Mouse (Mus musculus) heart, embryonic 16.5 days (tissue): Measurements from ENCODE around the gene Exoc3l2. TPM values are rescaled to one million over a fixed set of nuclear protein-coding genes. Genes with fewer than 3 reads are reported as not detected.

Experiments used
- polyA plus RNA-seq: library from polyadenylated mRNA; unstranded; fragments of >200 nt; fragmentation: Nextera tagmentation; extraction: Ambion mirVana; gene quantifications from 2 replicates; pipeline ENCODE4 v1.2.1, GENCODE M21; 2015

The Exoc3l2 gene
- polyA plus RNA-seq, 1 experiment from 2014 or later = 0.59 TPM

Other genes starting within 250 kb of the Exoc3l2 start
- gene Opa3, start 235.0 kb upstream of the Exoc3l2 start, polyA plus RNA-seq = 40.4 and 41.8 TPM in 2 replicates
- 84.0 and 86.1 TPM in 2 replicates for gene Vasp, start 191.5 kb upstream of the Exoc3l2 start, polyA plus RNA-seq
- 0.11 TPM in 1 of 2 replicates, not detected in the other for gene Ppm1n, start 183.3 kb upstream of the Exoc3l2 start, polyA plus RNA-seq
- 27.4 and 28.5 TPM in 2 replicates for gene Rtn2, start 180.7 kb upstream of the Exoc3l2 start, polyA plus RNA-seq
- 0.24 and 0.34 TPM in 2 replicates for gene Fosb, start 153.3 kb upstream of the Exoc3l2 start, polyA plus RNA-seq
- gene Ercc1, start 118.6 kb upstream of the Exoc3l2 start, polyA plus RNA-seq = 61.0 and 62.4 TPM in 2 replicates
- 16.2 and 16.7 TPM in 2 replicates for gene Cd3eap, start 103.8 kb upstream of the Exoc3l2 start, polyA plus RNA-seq
- gene Ppp1r13l, start 103.6 kb upstream of the Exoc3l2 start, polyA plus RNA-seq = 13.6 and 14.2 TPM in 2 replicates
- gene Ercc2, start 81.3 kb upstream of the Exoc3l2 start, polyA plus RNA-seq = 11.1 and 12.8 TPM in 2 replicates
- 4.1 and 5.0 TPM in 2 replicates for gene Klc3, start 59.2 kb upstream of the Exoc3l2 start, polyA plus RNA-seq
- gene Ckm, start 58.6 kb upstream of the Exoc3l2 start, polyA plus RNA-seq = 2,882 and 3,117 TPM in 2 replicates
- gene Mark4, start 4.5 kb upstream of the Exoc3l2 start, polyA plus RNA-seq = 4.5 and 6.2 TPM in 2 replicates
- 1.6 and 1.7 TPM in 2 replicates for gene Bloc1s3, start 45.0 kb downstream of the Exoc3l2 start, polyA plus RNA-seq
- 73.2 and 83.4 TPM in 2 replicates for gene Trappc6a, start 45.1 kb downstream of the Exoc3l2 start, polyA plus RNA-seq
- 0.14 TPM in 1 of 2 replicates, not detected in the other for gene Nkpd1, start 54.5 kb downstream of the Exoc3l2 start, polyA plus RNA-seq
- gene Ppp1r37, start 99.7 kb downstream of the Exoc3l2 start, polyA plus RNA-seq = 18.2 and 21.1 TPM in 2 replicates
- 0.24 and 0.66 TPM in 2 replicates for gene Zfp296, start 114.0 kb downstream of the Exoc3l2 start, polyA plus RNA-seq
- gene Gemin7, start 114.3 kb downstream of the Exoc3l2 start, polyA plus RNA-seq = 125 and 127 TPM in 2 replicates
- 31.9 and 35.1 TPM in 2 replicates for gene Clasrp, start 141.2 kb downstream of the Exoc3l2 start, polyA plus RNA-seq
- gene Relb, start 166.1 kb downstream of the Exoc3l2 start, polyA plus RNA-seq = 8.3 and 12.4 TPM in 2 replicates
- gene Clptm1, start 201.7 kb downstream of the Exoc3l2 start, polyA plus RNA-seq = 74.3 and 81.9 TPM in 2 replicates
- gene Apoc2, start 214.6 kb downstream of the Exoc3l2 start, polyA plus RNA-seq = 1.2 and 2.6 TPM in 2 replicates
- 0.38 TPM in 1 of 2 replicates, not detected in the other for gene Gm44805, start 218.1 kb downstream of the Exoc3l2 start, polyA plus RNA-seq
- gene Apoc4, start 218.1 kb downstream of the Exoc3l2 start, polyA plus RNA-seq = 0.22 and 0.37 TPM in 2 replicates
- gene Apoc1, start 229.3 kb downstream of the Exoc3l2 start, polyA plus RNA-seq = 8.9 and 9.2 TPM in 2 replicates
- gene Apoe, start 235.9 kb downstream of the Exoc3l2 start, polyA plus RNA-seq = 588 and 662 TPM in 2 replicates